Mouse (Mus musculus) left cerebral cortex, adult 9 months (tissue): ENCODE measurements around the gene Mast4.

ENCODE experiments used
- DNase-seq, 2 experiments: peaks; one replicate each; pipeline ENCODE4 v3.0.0; 2022; ENCODE audit warnings: low spot score in 2 of 2

Gene Mast4

GRCm38 (mm10) chr13:102865971-102866724 lies 468.1 kb downstream of the Mast4 start:
- DNase-seq: no peak

- DNase-seq: no peak
Measured at GRCm38 (mm10) chr13:102865494-102865893, 468.8 kb downstream of the Mast4 start.

GRCm38 (mm10) chr13:102864840-102865239 lies 469.5 kb downstream of the Mast4 start:
- no peak for DNase-seq

- DNase-seq: no peak
Measured at GRCm38 (mm10) chr13:102864079-102864478, 470.2 kb downstream of the Mast4 start.

GRCm38 (mm10) chr13:102862981-102863380 lies 471.3 kb downstream of the Mast4 start:
- DNase-seq: no peak

GRCm38 (mm10) chr13:102862397-102862796 lies 471.9 kb downstream of the Mast4 start:
- DNase-seq: no peak

GRCm38 (mm10) chr13:102860733-102861132 lies 473.6 kb downstream of the Mast4 start:
- DNase-seq: no peak

- DNase-seq: no peak
Measured at GRCm38 (mm10) chr13:102860135-102860534, 474.2 kb downstream of the Mast4 start.

GRCm38 (mm10) chr13:102857539-102857838 lies 476.8 kb downstream of the Mast4 start:
- no peak for DNase-seq

GRCm38 (mm10) chr13:102856821-102857538 lies 477.3 kb downstream of the Mast4 start:
- DNase-seq: no peak

- no peak for DNase-seq
Measured at GRCm38 (mm10) chr13:102852865-102853264, 481.4 kb downstream of the Mast4 start.

- DNase-seq: no peak
Measured at GRCm38 (mm10) chr13:102851253-102851652, 483.0 kb downstream of the Mast4 start.

- no peak for DNase-seq
Measured at GRCm38 (mm10) chr13:102850594-102850993, 483.7 kb downstream of the Mast4 start.

GRCm38 (mm10) chr13:102849068-102849467 lies 485.2 kb downstream of the Mast4 start:
- no peak for DNase-seq

- DNase-seq: no peak
Measured at GRCm38 (mm10) chr13:102846473-102846872, 487.8 kb downstream of the Mast4 start.

- no peak for DNase-seq
Measured at GRCm38 (mm10) chr13:102842715-102843114, 491.6 kb downstream of the Mast4 start.

- no peak for DNase-seq
Measured at GRCm38 (mm10) chr13:102842237-102842636, 492.1 kb downstream of the Mast4 start.

GRCm38 (mm10) chr13:102839741-102840482 lies 494.4 kb downstream of the Mast4 start:
- no peak for DNase-seq

- peak in 1 of 2 experiments; percentile 18 for DNase-seq
Measured at GRCm38 (mm10) chr13:102837427-102837826, 496.9 kb downstream of the Mast4 start.

GRCm38 (mm10) chr13:102835336-102835735 lies 499.0 kb downstream of the Mast4 start:
- DNase-seq: peak in 1 of 2 experiments; percentile 20

GRCm38 (mm10) chr13:102818287-102818686 lies 516.0 kb downstream of the Mast4 start:
- no peak for DNase-seq

GRCm38 (mm10) chr13:102816689-102817088 lies 517.6 kb downstream of the Mast4 start:
- no peak for DNase-seq

GRCm38 (mm10) chr13:102815158-102815557 lies 519.1 kb downstream of the Mast4 start:
- DNase-seq: no peak
